Mouse (Mus musculus) embryo, embryonic 10 days (tissue): ENCODE data around the gene Dnajc4.
"Not testable (repeated sequence)": the region's sequence is repeated elsewhere in the genome, so short reads cannot be mapped to it uniquely, and the experiment has no call there.

ENCODE experiments used
- DNase-seq: peaks from one replicate; pipeline ENCODE4 v3.0.0-alpha.2; 2015; ENCODE audit warnings: low spot score

The Dnajc4 gene

GRCm38 (mm10) chr19:6995255-6995991 lies 3.1 kb upstream of the Dnajc4 start:
- no peak for DNase-seq

- no peak for DNase-seq
Measured at GRCm38 (mm10) chr19:6994489-6994888, 2.1 kb upstream of the Dnajc4 start.

GRCm38 (mm10) chr19:6994002-6994401 lies 1.6 kb upstream of the Dnajc4 start:
- no peak for DNase-seq

- DNase-seq, result no peak
Measured at GRCm38 (mm10) chr19:6993011-6993770, 819 bp upstream of the Dnajc4 start.

GRCm38 (mm10) chr19:6991166-6991565 lies 1.2 kb downstream of the Dnajc4 start:
- DNase-seq, result not testable (repeated sequence)

GRCm38 (mm10) chr19:6990712-6991111 lies 1.7 kb downstream of the Dnajc4 start:
- DNase-seq, result no peak

GRCm38 (mm10) chr19:6989251-6989650 lies 3.1 kb downstream of the Dnajc4 start:
- DNase-seq, result no peak

- no peak for DNase-seq
Measured at GRCm38 (mm10) chr19:6987904-6988285, 4.5 kb downstream of the Dnajc4 start.

- DNase-seq, result peak; percentile 69
Measured at GRCm38 (mm10) chr19:6987061-6987903, 5.1 kb downstream of the Dnajc4 start, which contains the start of gene Vegfb. Gene Vegfb, minus strand, starts transcription at chr19:6987651.

GRCm38 (mm10) chr19:6985951-6986708 lies 6.2 kb downstream of the Dnajc4 start:
- no peak for DNase-seq

GRCm38 (mm10) chr19:6985300-6985699 lies 7.1 kb downstream of the Dnajc4 start:
- DNase-seq, result no peak

GRCm38 (mm10) chr19:6983621-6984020 lies 8.8 kb downstream of the Dnajc4 start:
- DNase-seq, result peak; percentile 20

- DNase-seq, result no peak
Measured at GRCm38 (mm10) chr19:6981465-6981864, 10.9 kb downstream of the Dnajc4 start.

- DNase-seq, result peak; percentile 99
Measured at GRCm38 (mm10) chr19:6980381-6981093, 11.8 kb downstream of the Dnajc4 start, which contains the start of gene Fkbp2. Gene Fkbp2, minus strand, starts transcription at chr19:6980501.

- peak; percentile 99 for DNase-seq
Measured at GRCm38 (mm10) chr19:6979486-6980380, 12.6 kb downstream of the Dnajc4 start.

- DNase-seq, result peak; percentile 24
Measured at GRCm38 (mm10) chr19:6979001-6979479, 13.3 kb downstream of the Dnajc4 start.

GRCm38 (mm10) chr19:6978639-6978974 lies 13.8 kb downstream of the Dnajc4 start:
- no peak for DNase-seq

- DNase-seq, result no peak
Measured at GRCm38 (mm10) chr19:6977759-6978638, 14.4 kb downstream of the Dnajc4 start.
